Mouse (Mus musculus): Measurements from ENCODE around the gene Gm12258. TPM values are rescaled to one million over a fixed set of nuclear protein-coding genes. Genes with fewer than 3 reads are reported as not detected.
"Not testable (repeated sequence)": the region's sequence is repeated elsewhere in the genome, so short reads cannot be mapped to it uniquely, and the experiment has no call there.

The Gm12258 gene
- polyA plus RNA-seq, 1 experiment from 2014 or later, result 10.0 TPM

DNA sequence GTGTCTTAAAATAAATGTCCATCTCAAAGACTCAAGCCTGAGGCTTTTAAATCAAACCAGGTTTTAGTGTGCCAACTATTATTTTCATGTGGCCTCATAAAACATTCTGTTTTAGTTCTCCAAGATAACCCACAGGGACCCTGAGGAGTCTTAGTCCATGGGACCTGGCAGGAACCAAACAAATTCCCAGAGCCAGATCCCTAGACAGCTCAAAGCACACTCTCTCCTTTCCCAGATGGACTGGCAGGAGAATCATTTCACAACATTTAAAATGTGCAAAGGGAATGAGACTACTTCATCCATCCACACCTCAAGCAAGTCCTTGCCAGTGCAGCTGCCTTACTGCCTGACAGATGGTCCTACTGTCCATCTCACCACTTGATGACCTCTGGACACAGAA is 8.0 kb upstream of the Gm12258 start, which contains the start of gene Olfr311:
TSS of gene Olfr311 (plus strand) at position 301 of the 400 bp plus-strand sequence.
- H3K9ac ChIP-seq; H3K9me3 ChIP-seq (replicated peaks); H3K4me1 ChIP-seq; H3K27me3 ChIP-seq; H3K27ac ChIP-seq (replicated peaks); H3K4me2 ChIP-seq (replicated peaks); ATAC-seq (ENCODE audit: insufficient number of reproducible peaks, low FRiP score, low TSS enrichment, low read depth); H3K4me3 ChIP-seq (replicated peaks); H3K36me3 ChIP-seq: not testable (repeated sequence)

DNA sequence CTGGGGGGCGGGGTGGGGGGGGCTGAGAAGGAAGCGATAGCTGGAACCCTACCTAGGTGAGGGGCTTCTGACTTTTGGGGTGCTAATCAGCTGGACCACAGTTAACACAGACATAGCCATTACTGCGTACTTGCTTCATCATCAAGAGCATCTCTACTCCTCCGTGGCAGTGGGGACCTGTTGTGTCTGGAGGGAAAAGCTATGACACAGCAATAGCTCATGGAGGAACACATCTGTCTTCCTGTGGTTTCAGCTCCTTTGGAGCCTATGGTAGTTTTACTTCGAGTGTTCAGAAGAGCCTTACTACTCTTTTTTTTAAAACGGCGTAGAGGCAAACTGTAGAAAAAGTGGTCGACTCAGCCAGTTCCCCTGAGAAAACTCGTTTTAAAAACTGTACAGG is 678 bp downstream of the Gm12258 start:
- Histone ChIP-seq H3K4me3 (replicated peaks) (peak overlapping the region; percentile 70), H3K9me3 (replicated peaks) (no peaks in the 10 kb centered on the region), H3K27me3 (no peaks in the 10 kb centered on the region), H3K9ac (peak overlapping the region; percentile 77), H3K4me2 (replicated peaks) (peak overlapping the region; percentile 70), H3K4me1 (peaks cover 8% of the 10 kb centered on the region), H3K27ac (replicated peaks) (no peak overlapping the region), H3K36me3 (peaks cover 29% of the 10 kb centered on the region)
- ATAC-seq (ENCODE audit: insufficient number of reproducible peaks, low FRiP score, low TSS enrichment, low read depth), result no peak
- 39% methylated on average over 9 of the region's 9 CpGs for WGBS

DNA sequence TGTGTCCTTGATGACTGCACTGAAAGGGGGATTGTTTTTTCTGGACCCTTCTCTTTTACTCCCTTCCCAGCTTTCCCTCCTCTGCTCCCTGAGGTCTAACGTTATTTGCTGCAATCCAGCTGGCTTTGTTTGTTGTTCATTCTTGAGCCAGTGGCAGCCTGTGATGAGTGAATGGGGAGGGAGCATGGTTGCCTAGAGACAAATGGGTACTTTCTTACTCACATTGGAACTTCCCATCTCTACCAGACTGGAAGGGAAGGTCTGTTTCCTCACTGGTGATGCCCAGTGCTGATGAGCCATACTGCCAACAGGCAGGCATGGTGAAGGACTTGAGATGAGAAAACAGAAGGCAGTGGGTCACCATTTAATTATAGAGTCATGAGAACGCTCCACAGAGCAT is 2.8 kb downstream of the Gm12258 start:
- Histone ChIP-seq H3K9me3 (replicated peaks) (no peaks in the 10 kb centered on the region), H3K9ac (no peak overlapping the region), H3K27me3 (no peaks in the 10 kb centered on the region), H3K4me2 (replicated peaks) (no peak overlapping the region), H3K27ac (replicated peaks) (no peak overlapping the region), H3K4me1 (peaks cover 8% of the 10 kb centered on the region), H3K4me3 (replicated peaks) (no peak overlapping the region), H3K36me3 (peaks cover 42% of the 10 kb centered on the region)
- 72% methylated on average over 2 of the region's 2 CpGs for WGBS
- no peak for ATAC-seq (ENCODE audit: insufficient number of reproducible peaks, low FRiP score, low TSS enrichment, low read depth)

DNA sequence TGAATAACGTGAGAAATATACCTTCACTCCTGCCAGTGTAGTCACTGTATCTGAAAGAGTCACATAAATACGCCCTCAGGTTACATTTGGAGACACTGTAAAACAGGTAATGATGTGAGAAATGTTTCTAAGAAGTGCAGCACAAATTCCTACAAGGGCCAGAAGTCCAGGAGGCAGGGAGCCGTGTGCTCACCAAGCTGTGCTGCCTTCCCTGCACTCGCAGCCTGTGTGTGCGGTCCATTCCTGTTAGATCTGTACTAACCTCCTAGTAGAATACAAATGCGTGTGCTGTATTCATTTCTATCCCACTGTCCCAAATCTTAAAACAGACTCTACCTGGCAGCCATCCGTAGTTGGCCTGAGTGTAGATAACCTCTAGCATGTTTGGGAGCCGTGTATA is 13.8 kb downstream of the Gm12258 start:
- Histone ChIP-seq H3K36me3 (peaks cover 52% of the 10 kb centered on the region), H3K4me1 (no peaks in the 10 kb centered on the region), H3K9ac (no peak overlapping the region), H3K27me3 (no peaks in the 10 kb centered on the region), H3K27ac (replicated peaks) (no peak overlapping the region), H3K4me3 (replicated peaks) (no peak overlapping the region), H3K9me3 (replicated peaks) (peaks cover 22% of the 10 kb centered on the region), H3K4me2 (replicated peaks) (no peak overlapping the region)
- 94% methylated on average over 8 of the region's 8 CpGs for WGBS
- no peak for ATAC-seq (ENCODE audit: insufficient number of reproducible peaks, low FRiP score, low TSS enrichment, low read depth)

DNA sequence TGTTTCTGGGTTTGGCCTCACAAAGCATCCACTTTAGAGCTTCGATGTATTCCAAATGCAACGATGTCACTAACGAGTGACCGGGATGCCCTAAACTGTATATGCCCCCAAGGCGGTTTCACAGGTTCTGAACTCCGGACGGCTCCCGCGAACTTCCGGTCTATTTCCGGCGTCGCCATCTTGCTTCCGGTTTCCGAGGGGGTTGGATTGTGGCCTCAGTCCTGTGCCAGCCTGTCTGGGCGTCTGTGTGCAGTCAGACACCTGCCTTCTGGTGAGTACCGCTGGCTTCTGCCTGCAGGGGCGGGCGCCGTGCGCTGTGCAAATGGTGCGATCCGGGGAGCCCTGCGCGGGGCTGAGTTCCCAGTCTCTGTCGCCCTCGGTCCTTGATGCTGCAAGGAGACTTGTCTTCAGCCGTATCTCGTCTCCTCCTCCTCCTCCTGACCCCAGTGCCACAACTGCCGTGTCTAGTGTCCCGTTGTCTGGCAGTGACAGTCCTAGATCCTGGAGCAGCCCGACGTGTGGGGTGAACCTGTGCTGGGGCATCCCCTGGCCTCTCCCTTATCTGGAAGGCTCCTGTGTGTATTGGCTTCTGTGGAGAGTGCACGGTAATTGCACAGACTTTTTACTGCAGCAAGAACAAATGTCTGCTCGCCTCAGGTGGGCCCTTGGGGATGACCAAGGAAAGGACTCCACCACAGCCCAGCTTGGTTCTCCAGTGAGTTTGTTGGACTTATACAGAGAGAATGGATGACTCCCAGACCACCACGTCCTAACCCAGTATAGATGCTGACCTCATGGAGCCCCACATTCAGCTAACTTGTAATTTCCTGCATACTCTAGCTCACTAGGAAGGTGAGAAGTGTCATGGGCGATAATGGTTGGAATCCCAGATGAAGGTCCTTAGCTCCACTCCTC is 20.3 kb downstream of the Gm12258 start, which contains the start of gene 2810021J22Rik:
TSS of gene 2810021J22Rik (plus strand) at position 178 of the 915 bp plus-strand sequence.
- 3% methylated on average over 37 of the region's 37 CpGs for WGBS

DNA sequence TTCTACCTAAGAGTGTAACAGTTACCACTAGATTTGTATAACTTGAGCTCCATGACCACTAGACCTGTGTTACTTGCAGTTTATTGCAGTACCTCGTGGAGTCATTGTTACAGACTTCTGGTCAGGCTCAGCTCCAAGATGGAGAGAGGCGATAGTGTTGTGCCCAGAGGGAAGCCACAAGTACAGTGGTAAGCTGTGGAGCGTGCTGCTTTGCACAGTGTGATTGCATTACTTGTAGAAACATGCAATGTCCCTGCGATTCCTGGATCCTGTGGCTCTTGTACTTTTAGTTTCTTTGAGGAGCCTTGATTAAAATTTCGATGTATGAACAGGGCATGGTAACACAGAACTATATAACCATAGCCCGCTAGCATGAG is 21.0 kb downstream of the Gm12258 start:
- Histone ChIP-seq H3K27ac (replicated peaks) (no peak overlapping the region), H3K4me3 (replicated peaks) (peak overlapping the region; percentile 64), H3K4me1 (peaks cover 9% of the 10 kb centered on the region; the same call in 1 of the 2 replicates), H3K27me3 (no peaks in the 10 kb centered on the region), H3K9me3 (replicated peaks) (no peaks in the 10 kb centered on the region), H3K36me3 (peaks cover 15% of the 10 kb centered on the region), H3K9ac (peak overlapping the region; percentile 21), H3K4me2 (replicated peaks) (peak overlapping the region; percentile 72)
- no peak for ATAC-seq (ENCODE audit: insufficient number of reproducible peaks, low FRiP score, low TSS enrichment, low read depth)
- WGBS, result 73% methylated on average over 6 of the region's 6 CpGs

More for the DNA sequence above, 20.3 kb downstream of the Gm12258 start, which contains the start of gene 2810021J22Rik:
- peak within 1 kb of the TSS; percentile 72 for H3K4me2 ChIP-seq (replicated peaks)
- no peaks in the 10 kb centered on the region for H3K27me3 ChIP-seq
- H3K36me3 ChIP-seq, result peaks cover 15% of the 10 kb centered on the region
- peak; percentile 87 for ATAC-seq (ENCODE audit: insufficient number of reproducible peaks, low FRiP score, low TSS enrichment, low read depth)
- no peaks in the 10 kb centered on the region for H3K9me3 ChIP-seq (replicated peaks)
- peak within 1 kb of the TSS; percentile 64 for H3K4me3 ChIP-seq (replicated peaks)
- peak within 1 kb of the TSS; percentile 52; the same call in 1 of the 2 replicates for H3K27ac ChIP-seq (replicated peaks)
- H3K9ac ChIP-seq, result peak within 1 kb of the TSS; percentile 21
- H3K4me1 ChIP-seq, result peaks cover 9% of the 10 kb centered on the region; the same call in 1 of the 2 replicates

DNA sequence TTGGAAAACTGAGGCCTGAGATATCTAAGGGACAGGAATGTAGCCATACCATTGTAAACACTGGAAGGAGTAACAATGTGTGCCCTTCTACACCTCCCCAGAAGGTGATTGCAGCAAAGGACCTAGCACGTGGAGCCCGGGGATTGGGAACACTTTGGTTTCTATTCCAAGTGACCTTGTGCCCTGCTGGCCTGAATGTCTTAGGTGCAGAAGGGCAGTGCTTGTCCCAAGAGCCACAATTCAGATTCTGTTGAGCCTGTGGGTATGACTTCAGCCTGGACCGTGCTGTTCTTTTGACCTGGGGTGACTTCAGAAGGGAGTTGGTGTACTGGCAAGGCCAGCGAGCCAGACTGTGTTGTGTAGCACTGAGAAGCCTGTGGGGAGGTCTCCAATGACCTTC is 24.0 kb downstream of the Gm12258 start:
- Histone ChIP-seq H3K27ac (replicated peaks) (no peak overlapping the region), H3K4me1 (peaks cover 9% of the 10 kb centered on the region; the same call in 1 of the 2 replicates), H3K4me2 (replicated peaks) (no peak overlapping the region), H3K9me3 (replicated peaks) (no peaks in the 10 kb centered on the region), H3K4me3 (replicated peaks) (no peak overlapping the region), H3K9ac (no peak overlapping the region), H3K36me3 (peaks cover 15% of the 10 kb centered on the region), H3K27me3 (no peaks in the 10 kb centered on the region)
- ATAC-seq (ENCODE audit: insufficient number of reproducible peaks, low FRiP score, low TSS enrichment, low read depth), result no peak
- WGBS, result 88% methylated on average over 4 of the region's 4 CpGs

DNA sequence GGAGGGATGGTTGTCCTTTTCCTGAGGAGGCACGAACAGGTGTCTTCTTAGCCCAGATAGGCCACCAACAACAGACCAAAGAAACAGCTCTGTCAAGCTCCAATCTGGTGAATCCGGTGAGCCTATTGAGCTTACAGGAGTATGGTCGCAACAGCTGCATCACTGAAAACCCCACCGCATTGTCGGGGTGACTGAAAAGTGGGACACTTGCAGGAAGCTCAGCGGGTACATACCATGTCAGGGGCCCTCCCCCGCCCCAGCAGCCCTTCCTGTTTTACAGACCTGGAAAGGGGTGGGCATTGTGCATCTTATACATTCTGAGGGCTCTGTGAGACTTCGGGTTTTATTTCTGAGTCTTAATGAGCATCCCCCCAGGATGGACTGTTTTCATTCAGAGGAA is 36.8 kb downstream of the Gm12258 start:
- 81% methylated on average over 8 of the region's 8 CpGs for WGBS
- no peak for ATAC-seq (ENCODE audit: insufficient number of reproducible peaks, low FRiP score, low TSS enrichment, low read depth)
- no peak overlapping the region for H3K4me2 ChIP-seq (replicated peaks)
- no peak overlapping the region for H3K4me3 ChIP-seq (replicated peaks)
- peaks cover 40% of the 10 kb centered on the region for H3K36me3 ChIP-seq
- no peak overlapping the region for H3K9ac ChIP-seq
- no peak overlapping the region for H3K27ac ChIP-seq (replicated peaks)
- no peaks in the 10 kb centered on the region for H3K4me1 ChIP-seq
- no peaks in the 10 kb centered on the region for H3K27me3 ChIP-seq
- no peaks in the 10 kb centered on the region for H3K9me3 ChIP-seq (replicated peaks)

DNA sequence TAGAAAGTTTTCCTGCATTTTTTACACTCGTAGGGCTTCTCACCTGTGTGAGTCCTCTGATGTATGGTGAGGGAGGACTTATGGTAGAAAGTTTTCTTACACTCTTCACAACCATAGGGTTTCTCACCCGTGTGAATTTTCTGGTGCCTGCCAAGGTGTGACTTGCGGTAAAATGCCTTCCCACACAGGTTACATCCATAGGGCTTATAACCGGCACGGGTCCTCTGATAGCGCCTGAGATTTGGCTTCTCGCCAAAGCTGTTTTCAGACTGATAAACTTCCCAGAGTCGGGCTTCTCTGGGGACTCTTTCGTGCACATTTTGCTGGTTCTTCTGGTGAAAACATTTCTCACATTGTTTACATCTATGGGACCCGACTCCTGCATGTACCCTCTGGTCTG is 43.6 kb downstream of the Gm12258 start:
- Histone ChIP-seq H3K4me1 (no peaks in the 10 kb centered on the region), H3K9ac (no peak overlapping the region), H3K27ac (replicated peaks) (no peak overlapping the region), H3K27me3 (no peaks in the 10 kb centered on the region), H3K36me3 (peaks cover 53% of the 10 kb centered on the region), H3K4me3 (replicated peaks) (no peak overlapping the region), H3K9me3 (replicated peaks) (no peaks in the 10 kb centered on the region), H3K4me2 (replicated peaks) (no peak overlapping the region)
- WGBS, result 87% methylated on average over 10 of the region's 10 CpGs
- no peak for ATAC-seq (ENCODE audit: insufficient number of reproducible peaks, low FRiP score, low TSS enrichment, low read depth)

DNA sequence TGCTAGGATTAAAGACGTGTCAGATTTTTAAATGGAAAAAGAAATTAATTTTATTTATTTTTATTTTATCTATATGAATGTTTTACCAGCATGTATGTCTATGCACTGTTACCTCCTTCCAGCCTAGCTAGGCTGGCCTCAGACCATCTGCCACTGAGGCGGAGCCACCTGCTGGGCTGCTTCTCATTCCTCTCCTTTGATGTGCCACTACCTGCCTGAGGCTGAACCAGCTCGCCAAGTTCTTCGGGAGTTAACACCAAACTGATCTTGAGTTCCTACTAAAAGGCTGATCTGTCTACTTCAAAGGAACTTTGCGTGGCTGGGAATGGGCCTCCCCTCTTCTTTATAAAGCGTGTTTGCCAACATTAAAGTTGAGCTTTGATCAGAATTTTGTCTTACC is 47.5 kb downstream of the Gm12258 start:
- ATAC-seq (ENCODE audit: insufficient number of reproducible peaks, low FRiP score, low TSS enrichment, low read depth), result no peak
- Histone ChIP-seq H3K36me3 (peaks cover 60% of the 10 kb centered on the region), H3K4me3 (replicated peaks) (no peak overlapping the region), H3K9me3 (replicated peaks) (no peaks in the 10 kb centered on the region), H3K4me1 (no peaks in the 10 kb centered on the region), H3K4me2 (replicated peaks) (no peak overlapping the region), H3K27ac (replicated peaks) (no peak overlapping the region), H3K9ac (no peak overlapping the region), H3K27me3 (no peaks in the 10 kb centered on the region)
- 58% methylated on average over 6 of the region's 6 CpGs for WGBS

DNA sequence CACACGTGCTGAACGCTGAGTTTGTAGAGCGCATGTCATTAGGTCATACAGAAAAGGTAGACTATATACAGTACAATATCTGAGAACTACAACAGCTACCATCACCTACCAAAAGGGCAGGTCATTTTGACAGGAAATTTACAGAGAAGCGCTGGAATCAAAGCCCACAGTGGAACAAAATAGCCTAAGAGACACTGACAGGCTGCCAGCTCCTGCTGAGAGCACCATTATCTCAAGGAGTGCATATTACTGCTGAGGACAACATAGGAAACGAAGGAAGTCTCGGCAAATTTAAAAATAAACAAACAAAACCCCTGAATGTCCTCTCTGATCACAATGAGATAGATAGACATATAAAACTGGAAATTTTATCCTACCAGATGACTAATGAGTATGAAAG is 50.5 kb downstream of the Gm12258 start:
- H3K4me2 ChIP-seq (replicated peaks), result no peak overlapping the region
- no peak overlapping the region for H3K9ac ChIP-seq
- no peaks in the 10 kb centered on the region for H3K27me3 ChIP-seq
- H3K4me1 ChIP-seq, result peaks cover 4% of the 10 kb centered on the region; the same call in 1 of the 2 replicates
- peaks cover 40% of the 10 kb centered on the region for H3K36me3 ChIP-seq
- H3K4me3 ChIP-seq (replicated peaks), result no peak overlapping the region
- H3K9me3 ChIP-seq (replicated peaks), result no peaks in the 10 kb centered on the region
- WGBS, result 89% methylated on average over 6 of the region's 6 CpGs
- ATAC-seq (ENCODE audit: insufficient number of reproducible peaks, low FRiP score, low TSS enrichment, low read depth), result no peak
- no peak overlapping the region for H3K27ac ChIP-seq (replicated peaks)
